Mouse (Mus musculus): ENCODE measurements around the gene Prr18. TPM values are rescaled to one million over a fixed set of nuclear protein-coding genes. Genes with fewer than 3 reads are reported as not detected.

Gene Prr18
- polyA plus RNA-seq, 1 experiment = 0.16 TPM

DNA sequence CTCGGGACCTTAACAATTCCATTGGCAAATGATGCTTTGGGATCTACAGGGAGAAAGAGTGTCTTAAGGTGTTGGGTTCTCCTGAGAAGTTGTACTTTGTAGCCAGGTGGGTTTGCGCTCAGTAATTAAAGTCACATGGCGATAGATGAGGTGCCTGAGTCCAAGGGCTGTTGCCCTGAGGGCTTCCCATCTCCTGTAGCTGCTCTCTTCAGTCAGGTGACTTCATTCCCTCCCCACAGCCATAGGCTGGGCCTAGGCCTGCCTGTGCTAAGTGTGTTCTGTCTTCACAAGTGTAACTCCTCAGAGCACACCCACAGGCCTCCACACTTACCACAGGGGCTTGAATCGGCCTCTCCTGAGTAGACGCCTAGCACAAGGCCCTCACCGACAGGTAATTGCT lies 20.2 kb downstream of the Prr18 start:
- no peak overlapping the region for H3K4me3 ChIP-seq (ENCODE audit: insufficient read depth, poor library complexity, severe bottlenecking)
- no peaks in the 10 kb centered on the region for H3K79me3 ChIP-seq (ENCODE audit: low read depth)
- H3K36me3 ChIP-seq (ENCODE audit: control insufficient read depth, insufficient read depth) = no peaks in the 10 kb centered on the region
- H3K27me3 ChIP-seq (ENCODE audit: control insufficient read depth, insufficient read depth, insufficient read length) = peaks cover 12% of the 10 kb centered on the region
- TF ChIP-seq MYOD1 (IDR thresholded peaks at IDR 0.05; ENCODE audit: control insufficient read depth, insufficient read length, low read depth) (no peak), MAX (IDR thresholded peaks at IDR 0.05) (no peak), USF1 (IDR thresholded peaks at IDR 0.05; ENCODE audit: low read depth) (no peak), CTCF (IDR thresholded peaks at IDR 0.05; ENCODE audit: control insufficient read depth, insufficient read depth, insufficient read length) (no peak), MYOG (IDR thresholded peaks at IDR 0.05; ENCODE audit: control insufficient read depth, extremely low read depth, insufficient read length) (no peak), CEBPB (IDR thresholded peaks at IDR 0.05; ENCODE audit: low read depth) (no peak), FOSL1 (IDR thresholded peaks at IDR 0.05; ENCODE audit: insufficient read depth, low read length, poor library complexity, severe bottlenecking) (no peak)
- H3ac ChIP-seq (ENCODE audit: control insufficient read depth, insufficient read length, low read depth) = no peak overlapping the region
- H3K79me2 ChIP-seq (ENCODE audit: control insufficient read depth, insufficient read depth) = no peaks in the 10 kb centered on the region

DNA sequence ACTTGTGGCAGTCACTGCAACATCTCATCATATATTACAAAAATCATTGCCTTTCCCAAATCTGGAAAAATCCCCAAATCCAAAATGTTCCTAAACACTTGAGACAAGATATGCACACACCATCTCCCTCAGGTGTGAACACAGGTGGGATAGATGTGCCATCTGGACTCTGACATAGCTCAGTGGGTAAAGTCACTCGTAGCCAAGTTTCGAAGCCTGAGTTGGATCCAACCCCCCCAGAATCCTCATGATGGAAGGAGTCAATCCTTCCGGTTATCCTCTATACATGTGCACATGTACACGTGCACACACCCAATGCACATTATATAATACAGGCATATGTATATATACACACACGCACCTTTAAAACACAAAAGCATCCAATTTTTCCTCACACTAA lies 23.6 kb downstream of the Prr18 start:
- TF ChIP-seq MYOD1 (IDR thresholded peaks at IDR 0.05; ENCODE audit: control insufficient read depth, insufficient read length, low read depth) (no peak), MAX (IDR thresholded peaks at IDR 0.05) (no peak), CEBPB (IDR thresholded peaks at IDR 0.05; ENCODE audit: low read depth) (no peak), CTCF (IDR thresholded peaks at IDR 0.05; ENCODE audit: control insufficient read depth, insufficient read depth, insufficient read length) (no peak), USF1 (IDR thresholded peaks at IDR 0.05; ENCODE audit: low read depth) (no peak), MYOG (IDR thresholded peaks at IDR 0.05; ENCODE audit: control insufficient read depth, extremely low read depth, insufficient read length) (no peak), FOSL1 (IDR thresholded peaks at IDR 0.05; ENCODE audit: insufficient read depth, low read length, poor library complexity, severe bottlenecking) (no peak)
- no peak overlapping the region for H3ac ChIP-seq (ENCODE audit: control insufficient read depth, insufficient read length, low read depth)
- no peak overlapping the region for H3K4me3 ChIP-seq (ENCODE audit: insufficient read depth, poor library complexity, severe bottlenecking)
- H3K79me3 ChIP-seq (ENCODE audit: low read depth) = no peaks in the 10 kb centered on the region
- H3K36me3 ChIP-seq (ENCODE audit: control insufficient read depth, insufficient read depth) = no peaks in the 10 kb centered on the region
- no peaks in the 10 kb centered on the region for H3K79me2 ChIP-seq (ENCODE audit: control insufficient read depth, insufficient read depth)
- peaks cover 23% of the 10 kb centered on the region for H3K27me3 ChIP-seq (ENCODE audit: control insufficient read depth, insufficient read depth, insufficient read length)

DNA sequence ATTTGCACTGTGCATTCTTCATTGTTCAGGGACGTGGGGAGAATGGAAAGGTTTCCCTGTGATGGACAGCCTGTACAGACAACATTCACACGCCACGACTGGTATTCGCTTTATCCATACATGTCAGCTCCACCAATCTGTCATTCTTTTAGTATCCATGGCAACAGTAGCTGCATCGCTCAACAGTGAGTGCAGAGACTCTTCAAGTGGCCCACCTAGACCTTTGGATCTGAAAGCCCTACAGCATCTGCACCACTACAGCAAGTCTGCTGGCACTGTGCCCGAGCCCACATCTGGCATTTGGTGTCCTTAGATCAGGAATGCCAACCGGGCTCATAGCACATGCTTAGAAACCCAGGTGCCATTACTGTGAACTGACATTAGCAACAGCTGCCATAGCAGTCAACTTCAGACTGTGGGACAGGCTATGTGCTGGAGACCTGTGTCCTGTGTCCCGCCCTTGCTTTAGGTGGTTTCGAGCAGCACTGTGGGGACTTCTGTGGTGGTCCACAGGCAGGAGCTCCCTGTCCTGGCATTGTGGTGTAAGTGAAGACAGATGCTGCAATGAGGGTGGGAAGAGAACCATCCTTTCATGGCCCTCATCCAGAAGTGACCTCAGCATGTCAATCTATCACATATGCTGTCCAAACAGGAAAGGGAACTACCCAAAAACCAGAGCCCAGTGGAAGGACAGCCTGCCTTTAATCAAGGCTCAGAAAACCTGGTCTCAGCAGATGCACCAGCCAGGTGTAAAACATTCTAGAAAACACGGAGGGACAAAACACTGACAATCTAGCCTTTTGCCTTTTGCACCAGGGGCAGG lies 24.2 kb downstream of the Prr18 start:
- H3ac ChIP-seq (ENCODE audit: control insufficient read depth, insufficient read length, low read depth) = no peak overlapping the region
- no peak overlapping the region for H3K4me3 ChIP-seq (ENCODE audit: insufficient read depth, poor library complexity, severe bottlenecking)
- H3K79me3 ChIP-seq (ENCODE audit: low read depth) = no peaks in the 10 kb centered on the region
- no peak for TF ChIP-seq MAX (IDR thresholded peaks at IDR 0.05)
- TF ChIP-seq MYOD1 (IDR thresholded peaks at IDR 0.05; ENCODE audit: control insufficient read depth, insufficient read length, low read depth) = no peak
- no peak for TF ChIP-seq MYOG (IDR thresholded peaks at IDR 0.05; ENCODE audit: control insufficient read depth, extremely low read depth, insufficient read length)
- TF ChIP-seq FOSL1 (IDR thresholded peaks at IDR 0.05; ENCODE audit: insufficient read depth, low read length, poor library complexity, severe bottlenecking) = no peak
- no peak for TF ChIP-seq CEBPB (IDR thresholded peaks at IDR 0.05; ENCODE audit: low read depth)
- TF ChIP-seq CTCF (IDR thresholded peaks at IDR 0.05; ENCODE audit: control insufficient read depth, insufficient read depth, insufficient read length) = no peak
- no peak for TF ChIP-seq USF1 (IDR thresholded peaks at IDR 0.05; ENCODE audit: low read depth)
- no peaks in the 10 kb centered on the region for H3K36me3 ChIP-seq (ENCODE audit: control insufficient read depth, insufficient read depth)
- H3K79me2 ChIP-seq (ENCODE audit: control insufficient read depth, insufficient read depth) = no peaks in the 10 kb centered on the region
- H3K27me3 ChIP-seq (ENCODE audit: control insufficient read depth, insufficient read depth, insufficient read length) = peaks cover 26% of the 10 kb centered on the region

DNA sequence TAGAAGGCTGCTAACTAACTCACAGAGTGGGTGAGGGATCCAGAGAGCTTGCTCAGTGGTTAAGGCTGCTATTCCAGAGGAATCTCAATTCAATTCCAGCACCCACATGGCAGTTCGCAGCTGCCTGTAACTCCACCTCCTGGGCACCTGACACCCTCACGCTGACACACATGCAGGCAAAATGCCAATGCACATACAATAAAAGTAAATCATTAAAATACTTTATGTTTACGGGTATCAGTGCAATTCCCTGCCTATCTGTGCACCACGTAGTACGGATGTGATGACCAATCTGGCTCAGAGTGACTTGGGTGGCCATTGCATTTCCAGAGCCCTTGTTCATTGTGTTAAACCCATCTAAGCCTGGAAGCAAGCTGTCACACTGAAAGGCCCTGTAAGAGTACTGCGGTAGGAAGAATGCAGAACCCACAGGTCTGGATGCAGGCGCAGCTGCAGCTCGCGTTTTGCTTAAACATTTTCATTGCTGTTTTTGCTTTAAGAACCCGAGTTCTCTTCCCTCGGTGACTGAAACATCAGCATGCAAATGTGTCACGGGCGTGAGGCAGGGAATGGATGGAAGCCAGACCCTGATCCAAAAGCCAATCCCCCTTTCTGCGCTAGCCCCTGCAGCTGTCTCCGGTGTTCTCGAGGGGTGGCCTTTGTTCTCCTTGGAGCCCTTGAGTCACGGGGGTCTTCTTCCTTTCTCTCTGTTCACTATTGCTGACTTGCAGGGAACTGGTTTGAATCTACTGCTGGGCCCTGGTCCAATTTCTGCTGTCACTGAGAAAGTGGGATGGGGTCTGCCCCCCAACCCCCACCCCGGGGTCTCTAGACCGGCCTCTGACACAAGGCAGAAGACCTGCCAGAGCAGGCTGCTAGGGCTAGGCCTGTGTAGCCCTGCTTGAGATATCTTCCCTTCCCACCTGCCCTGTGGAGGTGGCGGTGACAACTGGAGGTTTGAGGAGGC lies 30.5 kb downstream of the Prr18 start:
- H3K4me3 ChIP-seq (ENCODE audit: insufficient read depth, poor library complexity, severe bottlenecking) = no peak overlapping the region
- H3K36me3 ChIP-seq (ENCODE audit: control insufficient read depth, insufficient read depth) = no peaks in the 10 kb centered on the region
- H3K79me2 ChIP-seq (ENCODE audit: control insufficient read depth, insufficient read depth) = no peaks in the 10 kb centered on the region
- TF ChIP-seq CEBPB (IDR thresholded peaks at IDR 0.05; ENCODE audit: low read depth) (no peak), FOSL1 (IDR thresholded peaks at IDR 0.05; ENCODE audit: insufficient read depth, low read length, poor library complexity, severe bottlenecking) (no peak), MYOG (IDR thresholded peaks at IDR 0.05; ENCODE audit: control insufficient read depth, extremely low read depth, insufficient read length) (no peak), MYOD1 (IDR thresholded peaks at IDR 0.05; ENCODE audit: control insufficient read depth, insufficient read length, low read depth) (no peak), USF1 (IDR thresholded peaks at IDR 0.05; ENCODE audit: low read depth) (no peak), CTCF (IDR thresholded peaks at IDR 0.05; ENCODE audit: control insufficient read depth, insufficient read depth, insufficient read length) (no peak), MAX (IDR thresholded peaks at IDR 0.05) (no peak)
- no peaks in the 10 kb centered on the region for H3K79me3 ChIP-seq (ENCODE audit: low read depth)
- H3ac ChIP-seq (ENCODE audit: control insufficient read depth, insufficient read length, low read depth) = no peak overlapping the region
- peaks cover 15% of the 10 kb centered on the region for H3K27me3 ChIP-seq (ENCODE audit: control insufficient read depth, insufficient read depth, insufficient read length)

DNA sequence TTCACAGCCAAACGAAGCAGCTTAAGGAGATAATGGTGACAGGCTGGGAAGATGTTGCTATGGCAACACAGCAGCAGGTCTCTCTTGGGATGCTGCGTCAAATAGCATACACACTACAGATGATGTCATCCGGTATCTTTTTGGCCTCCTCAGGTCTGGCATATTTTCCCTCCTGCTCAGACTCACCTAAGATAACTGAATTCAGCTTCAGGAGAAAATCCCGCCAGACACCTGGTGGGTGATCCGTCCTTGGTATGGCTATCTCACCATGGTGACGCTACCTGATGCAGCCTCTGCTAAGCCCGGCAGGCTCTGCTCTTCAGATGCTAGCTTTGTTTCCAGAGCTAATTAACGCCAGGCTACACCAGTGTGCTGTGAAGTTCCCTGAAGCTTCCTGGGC lies 31.3 kb downstream of the Prr18 start:
- Histone ChIP-seq H3K27me3 (ENCODE audit: control insufficient read depth, insufficient read depth, insufficient read length) (peaks cover 12% of the 10 kb centered on the region), H3K79me3 (ENCODE audit: low read depth) (no peaks in the 10 kb centered on the region), H3K79me2 (ENCODE audit: control insufficient read depth, insufficient read depth) (no peaks in the 10 kb centered on the region), H3K36me3 (ENCODE audit: control insufficient read depth, insufficient read depth) (no peaks in the 10 kb centered on the region), H3K4me3 (ENCODE audit: insufficient read depth, poor library complexity, severe bottlenecking) (no peak overlapping the region), H3ac (ENCODE audit: control insufficient read depth, insufficient read length, low read depth) (no peak overlapping the region)
- TF ChIP-seq CTCF (IDR thresholded peaks at IDR 0.05; ENCODE audit: control insufficient read depth, insufficient read depth, insufficient read length) = no peak
- no peak for TF ChIP-seq CEBPB (IDR thresholded peaks at IDR 0.05; ENCODE audit: low read depth)
- no peak for TF ChIP-seq MYOG (IDR thresholded peaks at IDR 0.05; ENCODE audit: control insufficient read depth, extremely low read depth, insufficient read length)
- TF ChIP-seq FOSL1 (IDR thresholded peaks at IDR 0.05; ENCODE audit: insufficient read depth, low read length, poor library complexity, severe bottlenecking) = no peak
- TF ChIP-seq USF1 (IDR thresholded peaks at IDR 0.05; ENCODE audit: low read depth) = no peak
- no peak for TF ChIP-seq MYOD1 (IDR thresholded peaks at IDR 0.05; ENCODE audit: control insufficient read depth, insufficient read length, low read depth)
- TF ChIP-seq MAX (IDR thresholded peaks at IDR 0.05) = no peak

Data from C2C12 (cell line).